Mouse (Mus musculus): ENCODE data around the gene Cd200r1. TPM values are rescaled to one million over a fixed set of nuclear protein-coding genes. Genes with fewer than 3 reads are reported as not detected.

Cd200r1 gene
- total and polyA plus RNA-seq, 3 experiments = 1.4 to 1.6 TPM; not detected in 1

GRCm38 (mm10) chr16:44716305-44717140 lies 49.0 kb upstream of the Cd200r1 start (continued):
- TF ChIP-seq ZC3H11A (IDR thresholded peaks at IDR 0.05; ENCODE audit: low read depth, low read length) (peak; percentile 66), MEF2A (IDR thresholded peaks at IDR 0.05; ENCODE audit: extremely low read depth, insufficient replicate concordance, low read depth, low read length, poor library complexity, severe bottlenecking) (no peak), E2F4 (IDR thresholded peaks at IDR 0.05; ENCODE audit: borderline replicate concordance, low read depth, low read length) (no peak), ZKSCAN1 (IDR thresholded peaks at IDR 0.05; ENCODE audit: low read depth, low read length) (no peak), MXI1 (IDR thresholded peaks at IDR 0.05; ENCODE audit: low read depth, low read length) (no peak), TBP (IDR thresholded peaks at IDR 0.05; ENCODE audit: low read depth, low read length) (no peak), TCF12 (IDR thresholded peaks at IDR 0.05; ENCODE audit: low read depth, low read length) (no peak), CTCF (IDR thresholded peaks at IDR 0.05 in 2 of 3, conservative IDR thresholded peaks at IDR 0.05 in 1 of 3; ENCODE audit: control insufficient read depth in 1 of 3, insufficient read depth in 1 of 3, low read depth in 2 of 3, low read length in 3 of 3, poor library complexity in 1 of 3, severe bottlenecking in 1 of 3) (peak in 2 of 3 experiments; percentile 26 to 69; a peak in 2 of 6 replicates), GATA1 (IDR thresholded peaks at IDR 0.05; ENCODE audit: low read depth, low read length) (no peak), JUND (IDR thresholded peaks at IDR 0.05; ENCODE audit: low read depth, low read length) (no peak), EP300 (IDR thresholded peaks at IDR 0.05; ENCODE audit: low read depth in 1 of 2, low read length in 2 of 2) (no peak), NRF1 (IDR thresholded peaks at IDR 0.05; ENCODE audit: insufficient read depth, low read depth, low read length, poor library complexity, severe bottlenecking) (no peak), ZNF384 (IDR thresholded peaks at IDR 0.05; ENCODE audit: low read depth, low read length) (no peak), GABPA (IDR thresholded peaks at IDR 0.05; ENCODE audit: low read depth, low read length) (no peak), MYC (IDR thresholded peaks at IDR 0.05; ENCODE audit: low read depth, low read length) (no peak), RCOR1 (IDR thresholded peaks at IDR 0.05; ENCODE audit: low read depth, low read length) (no peak), USF2 (IDR thresholded peaks at IDR 0.05; ENCODE audit: borderline replicate concordance in 1 of 2, insufficient read depth in 1 of 2, low read depth in 1 of 2, low read length in 2 of 2) (no peak), MAZ (IDR thresholded peaks at IDR 0.05; ENCODE audit: low read depth, low read length) (no peak), BHLHE40 (IDR thresholded peaks at IDR 0.05; ENCODE audit: borderline replicate concordance, low read depth, low read length) (no peak), SMC3 (IDR thresholded peaks at IDR 0.05; ENCODE audit: low read depth, low read length) (peak; percentile 65), ELF1 (IDR thresholded peaks at IDR 0.05; ENCODE audit: low read depth, low read length) (no peak)

GRCm38 (mm10) chr16:44717141-44717634 lies 48.3 kb upstream of the Cd200r1 start:
- Histone ChIP-seq H3K27me3 (ENCODE audit: control insufficient read depth in 1 of 2, insufficient read depth in 2 of 2, low read length in 2 of 2) (no peaks in the 10 kb centered on the region), H3K9me3 (replicated peaks; ENCODE audit: insufficient read depth, low read length) (no peaks in the 10 kb centered on the region), H3K79me2 (ENCODE audit: control insufficient read depth, insufficient read depth, low read length, poor library complexity) (no peaks in the 10 kb centered on the region), H3K36me3 (ENCODE audit: control insufficient read depth in 1 of 2, insufficient read depth in 2 of 2, low read length in 2 of 2) (no peaks in the 10 kb centered on the region), H3K9ac (ENCODE audit: control insufficient read depth, low read depth, low read length, poor library complexity, severe bottlenecking) (no peak overlapping the region), H3K4me1 (ENCODE audit: control insufficient read depth in 1 of 2, insufficient read depth in 2 of 2, low read length in 2 of 2) (no peaks in the 10 kb centered on the region), H3K4me3 (ENCODE audit: control insufficient read depth in 1 of 2, insufficient read depth in 1 of 2, low read depth in 2 of 2, low read length in 2 of 2) (no peak overlapping the region), H3K27ac (ENCODE audit: control insufficient read depth, low read depth, low read length) (no peak overlapping the region)
- DNase-seq (ENCODE audit: low read depth, low spot score) = no peak
- TF ChIP-seq GATA1 (IDR thresholded peaks at IDR 0.05; ENCODE audit: low read depth, low read length) = no peak
- no peak for TF ChIP-seq NELFE (IDR thresholded peaks at IDR 0.05; ENCODE audit: low read depth, low read length)
- TF ChIP-seq ELF1 (IDR thresholded peaks at IDR 0.05; ENCODE audit: low read depth, low read length) = no peak
- no peak for TF ChIP-seq EP300 (IDR thresholded peaks at IDR 0.05; ENCODE audit: low read depth in 1 of 2, low read length in 2 of 2)
- TF ChIP-seq POLR2AphosphoS2 (IDR thresholded peaks at IDR 0.05; ENCODE audit: low read length) = no peak
- no peak for TF ChIP-seq ZMIZ1 (IDR thresholded peaks at IDR 0.05; ENCODE audit: low read depth, low read length)
- no peak for TF ChIP-seq KAT2A (conservative IDR thresholded peaks at IDR 0.05; ENCODE audit: low read depth, low read length)
- no peak for TF ChIP-seq TAL1 (IDR thresholded peaks at IDR 0.05; ENCODE audit: low read length)
- no peak for TF ChIP-seq TCF12 (IDR thresholded peaks at IDR 0.05; ENCODE audit: low read depth, low read length)
- TF ChIP-seq MAZ (IDR thresholded peaks at IDR 0.05; ENCODE audit: low read depth, low read length) = no peak
- no peak for TF ChIP-seq BHLHE40 (IDR thresholded peaks at IDR 0.05; ENCODE audit: borderline replicate concordance, low read depth, low read length)
- TF ChIP-seq USF2 (IDR thresholded peaks at IDR 0.05; ENCODE audit: borderline replicate concordance in 1 of 2, insufficient read depth in 1 of 2, low read depth in 1 of 2, low read length in 2 of 2) = no peak
- TF ChIP-seq JUND (IDR thresholded peaks at IDR 0.05; ENCODE audit: low read depth, low read length) = no peak
- no peak for TF ChIP-seq RAD21 (IDR thresholded peaks at IDR 0.05; ENCODE audit: low read depth, low read length)
- TF ChIP-seq SIN3A (IDR thresholded peaks at IDR 0.05; ENCODE audit: low read length) = no peak
- no peak for TF ChIP-seq CHD2 (IDR thresholded peaks at IDR 0.05; ENCODE audit: low read length)
- TF ChIP-seq MYC (IDR thresholded peaks at IDR 0.05; ENCODE audit: low read depth, low read length) = no peak
- TF ChIP-seq MXI1 (IDR thresholded peaks at IDR 0.05; ENCODE audit: low read depth, low read length) = no peak
- TF ChIP-seq MAFK (IDR thresholded peaks at IDR 0.05; ENCODE audit: borderline replicate concordance, low read depth, low read length) = no peak
